Mouse (Mus musculus) stomach, postnatal 0 days (tissue): ENCODE measurements around the gene Hist1h4m. TPM values are rescaled to one million over a fixed set of nuclear protein-coding genes. Genes with fewer than 3 reads are reported as not detected.
"Not testable (repeated sequence)": the region's sequence is repeated elsewhere in the genome, so short reads cannot be mapped to it uniquely, and the experiment has no call there.

ENCODE experiments used
- ATAC-seq: fragments of 200-750 bp; cut with Nextera tagmentation; 2 replicates; pipeline ENCODE4 v1.8.0; 2017; ENCODE audit not compliant: low FRiP score, low TSS enrichment
- DNase-seq: peaks from one replicate; pipeline ENCODE4 v3.0.0-alpha.2; 2016; ENCODE audit warnings: low spot score
- H3K27ac ChIP-seq: fragments of 300-500 bp; sonication (generic); replicated peaks from 2 replicates; pipeline ENCODE4 v1.5.1; 2014; ENCODE audit warnings: mild to moderate bottlenecking, control low read depth
- H3K27me3 ChIP-seq: fragments of 300-500 bp; sonication (generic); 2 replicates; pipeline ENCODE4 v1.6.1; 2014; ENCODE audit warnings: low read length; ENCODE audit not compliant: control insufficient read depth, insufficient read depth
- H3K36me3 ChIP-seq: fragments of 300-500 bp; sonication (generic); 2 replicates; pipeline ENCODE4 v1.6.1; 2014; ENCODE audit warnings: low read length, mixed read lengths; ENCODE audit not compliant: control insufficient read depth, insufficient read depth
- H3K4me1 ChIP-seq: fragments of 300-500 bp; sonication (generic); replicated peaks from 2 replicates; pipeline ENCODE4 v1.6.1; 2014; ENCODE audit warnings: antibody characterized with exemption; ENCODE audit not compliant: control insufficient read depth, insufficient read depth
- H3K4me2 ChIP-seq: fragments of 300-500 bp; sonication (generic); replicated peaks from 2 replicates; pipeline ENCODE4 v1.6.1; 2014; ENCODE audit warnings: low read depth, mild to moderate bottlenecking, control low read depth, moderate library complexity
- H3K4me3 ChIP-seq: fragments of 300-500 bp; sonication (generic); 2 replicates; pipeline ENCODE4 v1.5.1; 2014; ENCODE audit warnings: low read depth, low read length, control low read depth
- H3K9ac ChIP-seq: fragments of 300-500 bp; sonication (generic); 2 replicates; pipeline ENCODE4 v1.6.1; 2014; ENCODE audit warnings: mild to moderate bottlenecking, low read length, control low read depth, mixed read lengths
- H3K9me3 ChIP-seq: fragments of 300-500 bp; sonication (generic); 2 replicates; pipeline ENCODE4 v1.6.1; 2016; ENCODE audit warnings: low read length; ENCODE audit not compliant: control insufficient read depth
- CTCF ChIP-seq: IDR thresholded peaks from 2 replicates; pipeline ENCODE4 v1.5.1; 2016; ENCODE audit warnings: antibody characterized with exemption, low read depth, mild to moderate bottlenecking, moderate library complexity
- EP300 ChIP-seq: optimal IDR thresholded peaks from 2 replicates; pipeline ENCODE3; 2016; ENCODE audit warnings: antibody characterized with exemption
- WGBS: fragments of 180-500 bp; shearing (Covaris S2); extraction: QIAGEN DNeasy Blood & Tissue Kit; methylation state at CpG from one replicate; pipeline ENCODE4 v1.1.7; 2014; 5-methylcytosine and 5-hydroxymethylcytosine counted together
- polyA plus RNA-seq: library from polyadenylated mRNA; unstranded; fragments of >200 nt; fragmentation: Nextera tagmentation; extraction: Ambion mirVana; gene quantifications from 2 replicates; pipeline ENCODE4 v1.2.1, GENCODE M21; 2015

Gene Hist1h4m
- polyA plus RNA-seq, 1 experiment from 2014 or later = not detected

DNA sequence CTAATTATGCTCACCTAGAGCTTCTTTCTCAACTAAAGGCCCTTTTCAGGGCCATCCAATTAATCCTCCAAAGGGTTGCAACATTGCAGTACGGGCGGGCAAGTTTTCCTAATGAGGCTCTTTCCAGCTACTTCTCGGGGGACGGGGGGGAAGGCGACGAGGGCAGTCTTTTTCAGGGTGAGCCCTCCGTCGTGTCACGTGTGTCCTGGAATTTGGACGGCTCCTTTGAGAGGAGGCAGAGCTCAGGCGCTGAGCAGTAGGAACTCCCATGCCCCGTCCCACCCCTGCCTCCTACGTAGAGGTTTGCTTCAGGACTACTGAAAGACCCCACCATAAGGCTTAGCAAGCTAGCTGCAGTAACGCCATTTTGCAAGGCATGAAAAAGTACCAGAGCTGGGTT, 546 bp downstream of the Hist1h4m start:
- not testable (repeated sequence) for H3K4me3 ChIP-seq, H3K4me2 ChIP-seq
- WGBS = 0% methylated on average over 10 of the region's 14 CpGs

DNA sequence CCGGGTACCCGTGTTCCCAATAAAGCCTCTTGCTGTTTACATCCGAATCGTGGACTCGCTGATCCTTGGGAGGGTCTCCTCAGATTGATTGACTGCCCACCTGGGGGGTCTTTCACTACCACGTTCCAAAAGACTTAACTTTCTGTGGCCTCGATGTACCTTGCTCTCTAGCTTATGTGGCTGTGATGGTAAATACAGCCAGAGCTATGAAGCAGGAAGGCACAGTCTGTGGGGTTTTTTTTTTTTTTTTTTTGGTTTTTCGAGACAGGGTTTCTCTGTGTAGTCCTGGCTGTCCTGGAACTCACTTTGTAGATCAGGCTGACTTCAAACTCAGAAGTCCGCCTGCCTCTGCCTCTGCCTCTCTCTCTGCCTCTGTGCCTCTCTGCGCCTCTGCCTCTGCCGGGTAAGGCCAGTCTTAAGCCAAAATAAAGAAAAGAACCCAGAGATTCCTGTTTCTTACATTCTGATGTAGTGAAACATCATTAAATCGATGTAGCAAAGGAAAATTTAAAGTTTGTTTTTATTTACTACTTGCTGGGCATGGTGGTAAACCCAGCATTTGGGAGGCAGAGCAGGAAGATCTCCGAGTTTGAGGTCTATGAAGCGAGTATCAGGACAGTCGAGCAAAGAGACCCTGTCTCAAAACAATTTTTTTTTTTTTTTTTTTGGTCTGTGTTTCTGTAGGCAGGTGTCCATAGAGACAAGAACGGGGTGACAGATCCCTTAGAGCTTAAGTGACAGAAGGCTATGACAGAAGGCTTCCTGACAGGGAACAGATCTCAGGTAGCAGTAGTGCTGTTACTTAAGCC, 8.7 kb downstream of the Hist1h4m start:
- ATAC-seq, H3K4me3 ChIP-seq, H3K9me3 ChIP-seq, H3K9ac ChIP-seq, H3K27ac ChIP-seq, H3K4me2 ChIP-seq, DNase-seq, H3K27me3 ChIP-seq, H3K4me1 ChIP-seq, H3K36me3 ChIP-seq: not testable (repeated sequence)
- WGBS = 64% methylated on average over 6 of the region's 16 CpGs

More for the DNA sequence above, 546 bp downstream of the Hist1h4m start:
- H3K9me3 ChIP-seq, H3K36me3 ChIP-seq, H3K9ac ChIP-seq, DNase-seq, H3K27ac ChIP-seq, H3K27me3 ChIP-seq, H3K4me1 ChIP-seq: not testable (repeated sequence)
- peak; percentile 66 for ATAC-seq

DNA sequence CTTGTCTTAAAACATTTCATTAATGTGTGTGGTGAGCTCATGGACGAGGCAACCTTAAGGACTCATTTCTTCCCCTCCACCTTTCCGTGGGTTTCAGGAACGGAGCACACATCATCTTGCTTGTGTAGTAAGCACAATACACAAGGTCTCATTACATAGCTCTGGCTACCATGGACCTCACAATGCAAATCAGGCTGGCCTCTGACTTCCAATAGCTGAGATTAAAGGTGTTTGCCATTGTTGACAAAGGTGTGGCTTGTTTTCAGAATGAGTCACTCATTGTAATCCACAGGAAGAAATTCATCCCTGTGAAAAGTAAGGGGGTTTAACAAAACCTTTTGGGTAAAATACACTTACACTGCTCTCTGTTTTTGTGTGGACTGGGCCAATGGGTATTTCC, 17.0 kb downstream of the Hist1h4m start:
- H3K4me2 ChIP-seq = no peak overlapping the region
- H3K27ac ChIP-seq = 0 out of 2 replicates have a peak overlapping the region, but pooled peaks have one; percentile 24
- H3K9me3 ChIP-seq = no peaks in the 10 kb centered on the region
- DNase-seq (peak; percentile 52), ATAC-seq (peak; percentile 44; the same call in 1 of the 2 replicates)
- no peaks in the 10 kb centered on the region for H3K36me3 ChIP-seq
- WGBS = 56% methylated on average over 3 of the region's 3 CpGs
- no peaks in the 10 kb centered on the region for H3K27me3 ChIP-seq
- no peak overlapping the region for H3K9ac ChIP-seq
- H3K4me1 ChIP-seq = no peaks in the 10 kb centered on the region
- TF ChIP-seq CTCF = no peak
- no peak for TF ChIP-seq EP300
- H3K4me3 ChIP-seq = no peak overlapping the region

DNA sequence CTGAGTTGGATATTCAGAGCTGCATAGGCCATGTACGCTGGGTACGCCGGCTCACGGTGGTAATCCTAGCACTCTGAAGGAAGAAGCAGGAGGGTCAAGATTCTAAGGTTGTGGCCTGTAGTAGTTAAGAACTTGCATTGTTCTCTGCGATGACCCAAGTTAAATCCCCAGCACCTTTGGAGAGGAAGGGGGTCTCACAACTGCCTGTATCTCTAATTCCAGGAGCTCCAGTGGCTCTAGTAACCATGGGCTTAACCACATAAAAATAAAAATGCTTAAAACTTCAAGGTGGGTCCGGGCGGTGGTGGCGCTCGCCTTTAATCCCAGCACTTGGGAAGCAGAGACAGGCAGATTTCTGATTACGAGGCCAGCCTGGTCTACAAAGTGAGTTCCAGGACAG, 18.8 kb downstream of the Hist1h4m start:
- no peak overlapping the region for H3K27ac ChIP-seq
- H3K36me3 ChIP-seq = no peaks in the 10 kb centered on the region
- H3K4me3 ChIP-seq = no peak overlapping the region
- WGBS = 91% methylated on average over 10 of the region's 10 CpGs
- no peaks in the 10 kb centered on the region for H3K9me3 ChIP-seq
- no peak overlapping the region for H3K4me2 ChIP-seq
- no peaks in the 10 kb centered on the region for H3K27me3 ChIP-seq
- H3K4me1 ChIP-seq = no peaks in the 10 kb centered on the region
- DNase-seq (no peak), ATAC-seq (no peak)
- no peak overlapping the region for H3K9ac ChIP-seq
- TF ChIP-seq CTCF (no peak), EP300 (no peak)

DNA sequence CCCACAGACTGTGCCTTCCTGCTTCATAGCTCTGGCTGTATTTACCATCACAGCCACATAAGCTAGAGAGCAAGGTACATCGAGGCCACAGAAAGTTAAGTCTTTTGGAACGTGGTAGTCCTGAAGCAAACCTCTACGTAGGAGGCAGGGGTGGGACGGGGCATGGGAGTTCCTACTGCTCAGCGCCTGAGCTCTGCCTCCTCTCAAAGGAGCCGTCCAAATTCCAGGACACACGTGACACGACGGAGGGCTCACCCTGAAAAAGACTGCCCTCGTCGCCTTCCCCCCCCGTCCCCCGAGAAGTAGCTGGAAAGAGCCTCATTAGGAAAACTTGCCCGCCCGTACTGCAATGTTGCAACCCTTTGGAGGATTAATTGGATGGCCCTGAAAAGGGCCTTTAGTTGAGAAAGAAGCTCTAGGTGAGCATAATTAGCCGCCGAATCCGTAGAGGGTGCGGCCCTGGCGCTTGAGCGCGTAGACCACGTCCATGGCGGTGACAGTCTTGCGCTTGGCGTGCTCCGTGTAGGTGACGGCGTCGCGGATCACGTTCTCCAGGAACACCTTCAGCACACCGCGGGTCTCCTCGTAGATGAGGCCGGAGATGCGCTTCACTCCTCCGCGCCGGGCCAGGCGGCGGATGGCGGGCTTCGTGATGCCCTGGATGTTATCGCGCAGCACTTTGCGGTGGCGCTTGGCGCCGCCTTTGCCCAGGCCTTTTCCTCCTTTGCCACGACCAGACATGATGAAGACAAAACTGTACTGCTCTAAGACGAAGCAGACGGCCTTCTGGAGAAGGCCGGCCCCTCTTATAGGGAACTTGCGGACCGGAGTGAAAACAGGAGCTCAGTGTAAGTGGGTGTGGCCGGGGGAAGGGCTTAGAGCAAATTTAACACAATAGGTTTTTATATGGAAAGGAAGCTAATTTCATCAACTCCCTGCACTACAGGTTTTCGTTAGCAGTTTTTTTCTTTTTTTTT, 20.2 kb downstream of the Hist1h4m start, which contains the start of gene Hist1h4n:
Hist1h4n (minus strand) TSS at position 779 of the 977 bp plus-strand sequence.
- not testable (repeated sequence) for H3K27ac ChIP-seq, H3K9me3 ChIP-seq, DNase-seq, H3K27me3 ChIP-seq, H3K4me2 ChIP-seq, H3K36me3 ChIP-seq, H3K9ac ChIP-seq, H3K4me1 ChIP-seq, H3K4me3 ChIP-seq
- 0% methylated on average over 18 of the region's 58 CpGs for WGBS
- ATAC-seq = peak; percentile 82

DNA sequence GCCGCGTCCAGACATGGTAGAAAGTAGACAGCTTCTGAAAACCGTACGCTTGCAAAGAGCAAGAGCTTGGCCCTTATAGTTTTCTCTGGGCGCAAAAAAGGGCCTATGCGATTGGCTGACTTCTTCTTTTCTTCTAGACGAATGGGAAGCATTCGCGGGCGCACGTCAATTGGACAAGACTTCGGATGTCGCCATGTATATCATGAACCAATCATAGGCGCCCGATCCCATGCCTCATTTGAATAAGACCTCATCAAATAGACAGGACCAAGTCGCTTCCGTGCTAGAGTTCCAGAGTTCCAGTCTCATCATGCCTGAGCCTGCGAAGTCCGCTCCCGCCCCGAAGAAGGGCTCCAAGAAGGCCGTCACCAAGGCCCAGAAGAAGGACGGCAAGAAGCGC, 21.9 kb downstream of the Hist1h4m start, which contains the start of the genes Hist1h2ap and Hist1h2br:
Hist1h2ap (minus strand) TSS at position 47 of the 400 bp plus-strand sequence.
Hist1h2br (plus strand) TSS at position 283 of the 400 bp plus-strand sequence.
- H3K27ac ChIP-seq, H3K4me1 ChIP-seq, H3K4me2 ChIP-seq, H3K36me3 ChIP-seq, H3K9ac ChIP-seq, H3K27me3 ChIP-seq, DNase-seq, H3K9me3 ChIP-seq, H3K4me3 ChIP-seq: not testable (repeated sequence)
- no CpG with 5 or more reads among the region's 24 CpGs for WGBS
- ATAC-seq = peak; percentile 95

DNA sequence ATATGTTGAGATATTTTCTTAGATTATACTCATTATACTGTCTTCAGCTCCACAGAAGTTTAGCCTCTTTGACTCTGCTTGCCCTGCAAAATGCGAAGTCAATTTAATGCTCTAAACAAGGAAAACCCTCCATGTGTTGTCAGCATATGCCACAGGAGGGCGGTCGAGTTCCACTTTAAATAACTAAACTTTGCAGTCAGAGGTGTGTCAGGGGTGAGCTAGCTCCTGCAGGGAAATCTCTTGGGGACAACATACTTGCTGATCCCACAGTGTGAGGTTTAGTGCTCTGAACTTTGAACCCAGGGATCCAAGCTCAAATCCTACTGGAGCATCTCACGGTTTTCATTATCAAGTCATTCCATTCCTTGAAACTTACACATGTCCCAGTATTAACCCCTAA, 29.0 kb downstream of the Hist1h4m start:
- not testable (repeated sequence) for H3K27me3 ChIP-seq, H3K9me3 ChIP-seq, H3K4me2 ChIP-seq, H3K4me1 ChIP-seq, H3K27ac ChIP-seq, H3K4me3 ChIP-seq, DNase-seq, H3K36me3 ChIP-seq, H3K9ac ChIP-seq
- peak; percentile 75 for ATAC-seq
- WGBS = no CpG with 5 or more reads among the region's 4 CpGs

DNA sequence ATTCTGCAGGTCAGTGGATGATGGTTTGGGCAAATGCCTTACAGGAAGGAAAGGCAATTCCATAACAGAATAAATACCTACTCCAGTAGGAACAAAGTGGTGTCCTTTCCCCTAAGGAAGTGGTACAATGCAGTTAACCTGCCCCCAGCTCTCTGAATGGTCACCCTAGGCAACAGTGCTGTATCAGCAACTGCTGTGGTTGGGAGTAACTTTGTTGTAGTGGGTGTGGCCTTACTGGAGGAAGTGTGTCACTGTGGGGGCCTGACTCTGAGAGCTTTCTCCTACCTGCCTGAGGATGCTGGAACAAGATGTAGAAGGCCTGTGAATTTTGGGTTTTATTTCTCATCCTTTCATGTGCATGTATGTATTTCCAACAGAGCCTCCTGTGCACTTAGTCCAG, 34.8 kb downstream of the Hist1h4m start:
- not testable (repeated sequence) for DNase-seq, H3K9me3 ChIP-seq, H3K4me3 ChIP-seq, ATAC-seq, H3K9ac ChIP-seq, H3K27ac ChIP-seq, H3K27me3 ChIP-seq, H3K36me3 ChIP-seq, H3K4me2 ChIP-seq, H3K4me1 ChIP-seq
